Mouse (Mus musculus) gastrocnemius, postnatal 36 days (tissue): ENCODE measurements around the gene Atf7ip. TPM values are rescaled to one million over a fixed set of nuclear protein-coding genes. Genes with fewer than 3 reads are reported as not detected.

Source experiments
- DNase-seq, 2 experiments: peaks; one replicate each; pipeline ENCODE4 v3.0.0; 2022
- intact Hi-C: fragments of 180-260 bp; cut with DNase I; formaldehyde crosslinking; loops from one replicate; pipeline ENCODE4 v1.15.1; 2025
- total RNA-seq, 2 experiments: library from RNA; stranded (reverse); gene quantifications; 2 replicates each; pipeline ENCODE4 v1.2.3; 2021

The Atf7ip gene
- total RNA-seq, 2 experiments from 2014 or later: 31.6 to 41.6 TPM

DNA sequence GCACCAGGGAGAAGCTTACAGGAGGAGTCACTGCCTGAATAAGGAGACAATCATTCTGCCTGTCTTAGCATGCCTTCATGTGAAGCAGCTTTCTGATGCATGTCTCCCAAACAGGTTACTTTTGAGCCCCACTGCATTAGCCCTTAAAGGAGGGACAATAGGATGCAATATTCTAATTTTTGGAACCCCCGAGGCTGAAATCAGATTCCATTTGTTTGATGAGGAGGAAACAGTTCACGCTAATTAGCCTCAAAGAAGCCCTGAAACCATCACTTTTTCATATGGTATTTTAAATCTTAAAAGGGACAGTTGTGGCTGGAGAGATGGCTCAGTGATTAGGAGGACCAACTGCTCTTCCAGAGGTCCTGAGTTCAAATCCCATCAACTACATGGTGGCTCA, 22.4 kb upstream of the Atf7ip start:
- intact Hi-C loops: no loop called here
- DNase-seq: no peak

DNA sequence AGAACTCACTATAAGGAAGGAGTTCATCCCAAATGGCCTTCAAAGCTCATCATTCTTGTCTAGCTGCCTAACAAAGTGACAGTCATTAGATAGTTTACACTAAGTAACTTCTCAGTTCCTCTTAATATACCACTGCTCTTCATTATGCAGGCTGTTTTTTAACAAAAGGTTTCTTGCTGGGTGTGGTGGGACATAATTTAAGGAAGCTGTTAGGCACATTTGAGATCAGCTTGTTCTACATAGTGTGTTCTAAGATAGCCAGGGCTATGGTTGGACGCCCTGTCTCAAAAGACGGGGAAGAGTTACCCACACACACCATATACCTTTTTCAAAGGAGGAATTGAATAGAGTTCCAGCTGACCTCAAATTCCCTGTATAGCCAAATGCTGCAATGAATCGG, 21.9 kb upstream of the Atf7ip start:
- no peak for DNase-seq
- intact Hi-C loops: no loop called here

DNA sequence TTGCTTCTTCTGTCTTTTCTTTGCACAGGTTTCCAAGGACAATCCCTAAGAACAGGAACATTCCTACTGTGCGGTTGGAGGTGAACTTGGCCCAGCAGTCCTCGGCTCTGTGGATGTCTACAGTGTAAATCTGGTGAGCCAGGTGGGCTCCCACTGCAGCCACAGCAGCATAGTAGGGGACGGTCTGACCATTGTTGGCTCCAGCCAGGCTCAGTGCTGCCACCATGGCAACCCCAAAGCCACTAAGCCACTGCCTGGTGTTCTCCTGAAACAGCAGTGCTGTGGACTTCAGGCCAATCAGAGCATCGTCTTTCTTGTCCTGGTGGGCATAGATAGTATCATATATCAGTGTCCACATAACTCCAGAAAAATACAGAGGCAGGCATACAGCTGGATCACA, 19.8 kb upstream of the Atf7ip start:
- intact Hi-C loops: no loop called here
- no peak for DNase-seq

- intact Hi-C loops: no loop called here
- no peak for DNase-seq
Measured at GRCm38 (mm10) chr6:136486801-136487553, 19.0 kb upstream of the Atf7ip start.

- DNase-seq: no peak
- intact Hi-C loops: no loop called here
Measured at GRCm38 (mm10) chr6:136487554-136487950, 18.4 kb upstream of the Atf7ip start.

DNA sequence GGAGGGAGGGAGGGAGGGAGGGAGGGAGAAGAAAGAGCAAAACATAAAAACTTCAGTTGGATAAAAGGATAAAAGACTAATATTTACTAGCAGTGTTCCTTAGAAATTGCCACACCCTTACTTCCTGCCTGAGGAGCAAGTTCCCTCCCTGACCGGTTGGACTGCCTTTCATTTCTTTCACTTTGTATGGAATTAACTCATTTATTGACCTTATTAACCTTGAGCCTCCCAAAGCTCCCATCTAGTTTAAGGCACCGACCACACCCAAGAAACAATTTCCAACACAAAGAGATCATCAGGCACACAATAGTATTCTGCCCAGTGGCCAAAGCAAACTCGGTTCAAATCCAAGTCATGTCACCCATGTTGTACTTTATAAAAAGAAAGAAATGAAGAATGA, 16.1 kb upstream of the Atf7ip start:
- intact Hi-C loops: no loop called here
- DNase-seq: no peak

DNA sequence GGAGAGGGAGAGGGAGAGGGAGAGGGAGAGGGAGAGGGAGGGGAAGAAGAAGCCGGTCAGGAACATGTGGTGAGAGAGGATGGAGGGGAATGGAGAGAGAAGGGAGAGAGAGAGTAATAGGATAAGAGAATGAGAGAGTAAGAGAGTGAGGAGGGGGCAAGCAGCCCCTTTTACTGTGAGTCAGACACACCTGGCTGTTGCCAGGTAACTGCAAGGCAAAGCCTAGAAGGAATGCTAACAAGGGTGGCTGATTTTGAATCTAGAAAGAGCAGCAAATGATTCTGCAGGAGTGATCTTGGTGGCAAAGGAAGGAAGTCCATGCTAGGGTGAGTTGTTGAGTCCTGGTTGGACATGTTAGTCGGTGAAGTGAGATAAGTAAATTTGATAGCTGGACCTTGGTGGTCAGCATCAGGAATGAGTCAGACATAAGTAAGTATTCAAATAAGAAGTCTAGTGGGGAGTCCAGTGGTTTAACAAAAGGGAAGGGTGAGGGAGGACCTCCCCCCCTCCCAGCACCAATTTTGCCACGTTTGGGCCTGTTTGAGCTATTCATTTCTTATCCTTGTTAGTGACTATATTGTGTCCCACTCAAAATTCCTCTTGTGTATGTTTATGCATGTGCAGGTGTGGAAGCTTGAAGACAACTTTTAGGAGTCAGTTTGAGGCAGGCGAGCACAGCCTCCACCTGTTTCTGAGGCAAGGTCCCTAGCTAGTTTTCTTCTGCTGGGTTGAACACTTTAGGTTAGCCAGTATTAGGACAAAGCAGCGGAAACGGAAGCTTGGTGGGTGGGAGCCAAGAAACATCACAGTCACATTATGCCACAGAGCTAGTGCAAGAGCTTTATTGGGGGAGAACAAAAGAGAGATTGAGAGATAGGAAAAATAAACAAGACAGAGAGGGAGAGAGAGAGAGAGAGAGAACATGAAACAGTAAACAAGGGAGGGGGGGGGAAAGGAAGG, 15.2 kb upstream of the Atf7ip start:
- no peak for DNase-seq

DNA sequence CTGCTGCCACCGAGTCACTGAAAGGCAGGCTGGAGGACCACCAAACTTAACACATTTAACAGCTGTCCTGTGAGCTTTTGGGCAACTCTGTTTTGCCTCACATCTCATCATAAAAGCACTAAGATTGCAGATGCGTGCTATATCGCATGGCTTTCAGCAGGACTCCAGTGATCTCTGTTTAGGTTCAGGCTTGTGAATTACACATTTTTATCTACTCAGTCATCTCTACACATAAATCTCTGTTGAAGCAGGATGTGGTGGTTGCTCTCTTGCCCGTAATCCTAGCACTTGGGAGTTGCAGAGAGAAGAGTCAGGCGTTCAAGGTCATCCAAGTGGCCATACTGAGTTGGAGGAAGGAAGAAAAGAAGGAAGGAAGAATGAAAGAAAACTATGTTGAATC, 14.3 kb upstream of the Atf7ip start:
- no peak for DNase-seq
- intact Hi-C loops: no loop called here

More for the DNA sequence above, 15.2 kb upstream of the Atf7ip start:
- intact Hi-C loops: no loop called here

DNA sequence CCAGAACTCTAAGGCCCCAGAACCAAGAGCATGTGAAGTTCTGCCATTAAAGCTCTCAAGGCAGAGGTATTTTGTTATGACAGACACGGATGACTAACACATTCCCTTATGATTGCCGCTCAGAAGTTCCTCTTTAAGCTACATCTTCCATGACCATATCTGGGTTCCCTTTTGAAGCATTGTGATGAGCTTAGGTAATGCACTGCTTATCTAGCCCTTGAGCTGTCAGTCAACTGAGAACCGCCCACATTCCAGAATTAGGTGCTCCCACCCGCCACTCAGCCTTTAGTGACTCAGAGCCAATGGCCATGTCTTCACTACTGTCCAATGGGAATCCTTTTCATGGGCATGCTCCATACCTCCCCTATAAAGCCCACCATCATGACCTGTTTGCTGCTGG, 13.7 kb upstream of the Atf7ip start:
- DNase-seq: no peak
- intact Hi-C loops: no loop called here

DNA sequence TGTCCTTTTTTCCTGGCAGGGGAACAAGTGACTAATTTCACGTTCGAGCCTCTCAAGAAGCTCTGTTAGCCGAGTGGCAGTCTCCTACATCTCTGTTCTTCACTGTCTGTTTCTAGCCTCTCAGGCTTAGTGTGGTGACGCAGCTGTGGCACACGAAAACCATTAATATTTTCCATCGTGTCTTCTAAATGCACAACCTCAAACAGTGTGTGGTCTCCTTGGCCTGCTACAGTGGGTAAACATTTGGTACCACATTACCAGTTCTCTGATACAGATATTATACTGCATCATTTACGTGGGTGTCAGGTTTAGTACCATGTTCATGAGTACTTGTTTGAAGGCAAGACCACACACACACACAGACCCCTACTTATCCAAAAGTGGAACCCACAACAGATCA, 12.5 kb upstream of the Atf7ip start:
- no peak for DNase-seq
- intact Hi-C loops: no loop called here

GRCm38 (mm10) chr6:136493910-136494751, 11.8 kb upstream of the Atf7ip start:
- no peak for DNase-seq
- intact Hi-C loops: no loop called here

- DNase-seq: no peak
- intact Hi-C loops: no loop called here
Measured at GRCm38 (mm10) chr6:136495023-136495422, 10.9 kb upstream of the Atf7ip start.

DNA sequence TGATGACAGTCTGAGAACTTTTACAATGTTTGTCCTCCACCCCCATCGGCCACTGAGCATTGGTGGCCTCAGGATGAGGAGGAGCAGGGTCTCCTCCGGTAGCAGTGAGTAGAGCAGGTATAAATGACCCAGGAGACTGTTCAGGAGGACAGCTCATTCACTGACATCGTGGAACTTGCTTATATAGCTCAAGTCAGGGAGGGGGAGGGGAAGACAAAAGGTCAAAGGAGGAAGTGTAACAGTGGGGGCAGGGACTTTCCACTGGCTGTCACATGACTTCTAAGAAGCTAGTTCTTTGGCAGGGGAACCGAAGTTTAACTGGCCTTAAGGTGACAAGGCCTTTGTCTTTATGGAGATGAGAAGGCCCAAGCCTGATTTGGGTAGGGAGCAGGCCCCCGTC, 8.2 kb upstream of the Atf7ip start:
- intact Hi-C loops: no loop called here
- DNase-seq: no peak

- DNase-seq: no peak
- intact Hi-C loops: no loop called here
Measured at GRCm38 (mm10) chr6:136499292-136499977, 6.5 kb upstream of the Atf7ip start.

GRCm38 (mm10) chr6:136508652-136509051, 2.7 kb downstream of the Atf7ip start:
- no peak for DNase-seq
- intact Hi-C loops: no loop called here

DNA sequence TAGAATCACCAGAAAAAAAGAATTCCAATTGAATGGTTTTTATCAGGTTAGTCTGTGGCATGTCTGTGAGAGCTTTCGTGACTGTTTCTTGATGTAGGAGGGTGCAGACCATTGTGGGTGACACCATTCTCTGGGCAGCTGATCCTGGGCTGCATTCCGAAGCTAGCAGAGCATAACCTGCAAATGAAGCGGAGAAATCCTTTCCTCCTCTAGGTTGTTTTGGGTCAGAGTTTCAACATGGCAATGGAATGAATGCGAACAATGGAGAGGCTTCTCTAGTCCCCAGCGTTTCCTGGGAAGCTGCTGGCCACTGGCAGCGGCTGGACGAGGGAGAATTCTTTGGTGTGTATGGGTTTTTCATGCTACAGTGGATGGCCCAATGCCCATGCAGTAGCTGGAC, 5.0 kb downstream of the Atf7ip start:
- intact Hi-C loops: no loop called here
- no peak for DNase-seq

- intact Hi-C loops: no loop called here
- no peak for DNase-seq
Measured at GRCm38 (mm10) chr6:136512351-136512750, 6.4 kb downstream of the Atf7ip start.

GRCm38 (mm10) chr6:136516626-136517025, 10.7 kb downstream of the Atf7ip start:
- intact Hi-C loops: no loop called here
- DNase-seq: no peak

DNA sequence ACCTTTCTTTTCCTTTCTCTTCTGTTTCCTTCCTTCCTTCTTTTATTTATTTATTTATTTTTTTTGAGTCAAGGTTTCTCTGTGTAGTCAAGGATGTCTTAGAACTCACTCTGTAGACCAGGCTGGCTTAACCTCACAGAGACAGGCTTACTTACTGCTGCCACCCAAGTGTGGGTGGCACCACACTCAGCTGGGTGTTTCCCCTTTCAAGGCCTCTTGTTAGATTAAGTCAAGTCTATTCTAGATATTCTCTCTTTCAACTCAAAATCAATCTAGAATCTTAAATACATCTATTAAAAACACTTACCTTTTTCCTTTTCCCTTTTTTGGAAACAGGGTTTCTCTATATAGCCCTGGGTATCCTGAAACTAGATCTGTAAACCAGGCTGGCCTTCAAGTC, 11.3 kb downstream of the Atf7ip start:
- intact Hi-C loops: no loop called here

More for the DNA sequence above, 11.3 kb downstream of the Atf7ip start:
- no peak for DNase-seq
